Mouse (Mus musculus) neural tube, embryonic 12.5 days (tissue): Measurements from ENCODE around the gene Tanc1. TPM values are rescaled to one million over a fixed set of nuclear protein-coding genes. Genes with fewer than 3 reads are reported as not detected.

ENCODE experiments used
- ATAC-seq: fragments of 200-750 bp; cut with Nextera tagmentation; 2 replicates; pipeline ENCODE4 v1.8.0; 2017; ENCODE audit warnings: low read depth, mild to moderate bottlenecking, moderate TSS enrichment, moderate library complexity; ENCODE audit not compliant: low FRiP score
- H3K27ac ChIP-seq: fragments of 300-500 bp; sonication (generic); 2 replicates; pipeline ENCODE4 v1.5.1; 2016
- H3K27me3 ChIP-seq: fragments of 300-500 bp; sonication (generic); replicated peaks from 2 replicates; pipeline ENCODE4 v1.6.1; 2016; ENCODE audit warnings: mild to moderate bottlenecking
- H3K36me3 ChIP-seq: fragments of 300-500 bp; sonication (generic); 2 replicates; pipeline ENCODE4 v1.6.1; 2016; ENCODE audit warnings: mild to moderate bottlenecking
- H3K4me1 ChIP-seq: fragments of 300-500 bp; sonication (generic); 2 replicates; pipeline ENCODE4 v1.6.1; 2016
- H3K4me2 ChIP-seq: fragments of 300-500 bp; sonication (generic); replicated peaks from 2 replicates; pipeline ENCODE4 v1.6.1; 2016; ENCODE audit warnings: mild to moderate bottlenecking
- H3K4me3 ChIP-seq: fragments of 300-500 bp; sonication (generic); 2 replicates; pipeline ENCODE4 v1.5.1; 2016
- H3K9ac ChIP-seq: fragments of 300-500 bp; sonication (generic); 2 replicates; pipeline ENCODE4 v1.6.1; 2016; ENCODE audit warnings: mild to moderate bottlenecking
- H3K9me3 ChIP-seq: fragments of 300-500 bp; sonication (generic); 2 replicates; pipeline ENCODE4 v1.6.1; 2016; ENCODE audit warnings: mild to moderate bottlenecking
- WGBS: fragments of 180-500 bp; shearing (Covaris S2); methylation state at CpG from one replicate; pipeline ENCODE4 v1.1.7; 2016; 5-methylcytosine and 5-hydroxymethylcytosine counted together
- polyA plus RNA-seq: library from polyadenylated mRNA; unstranded; fragments of >200 nt; fragmentation: Nextera tagmentation; extraction: Ambion mirVana; gene quantifications from 2 replicates; pipeline ENCODE4 v1.2.1, GENCODE M21; 2016

The Tanc1 gene
- polyA plus RNA-seq, 1 experiment from 2014 or later: 15.9 TPM

- no peaks in the 10 kb centered on the region for H3K27me3 ChIP-seq
- no peak for ATAC-seq
- H3K9me3 ChIP-seq: no peaks in the 10 kb centered on the region
- peaks cover 15% of the 10 kb centered on the region for H3K4me1 ChIP-seq
- H3K9ac ChIP-seq: no peak overlapping the region
- H3K4me2 ChIP-seq: no peak overlapping the region
- H3K27ac ChIP-seq: no peak overlapping the region
- no peak overlapping the region for H3K4me3 ChIP-seq
- WGBS: 84% methylated on average over 6 of the region's 6 CpGs
- H3K36me3 ChIP-seq: 0 out of 2 replicates have a peak, but pooled peaks cover 2% of the 10 kb centered on the region
Observed at GRCm38 (mm10) chr2:59775820-59776219, 164.0 kb downstream of the Tanc1 start.

- H3K27ac ChIP-seq: no peak overlapping the region
- WGBS: 81% methylated on average over 10 of the region's 10 CpGs
Observed at GRCm38 (mm10) chr2:59779355-59779754, 167.5 kb downstream of the Tanc1 start.

DNA sequence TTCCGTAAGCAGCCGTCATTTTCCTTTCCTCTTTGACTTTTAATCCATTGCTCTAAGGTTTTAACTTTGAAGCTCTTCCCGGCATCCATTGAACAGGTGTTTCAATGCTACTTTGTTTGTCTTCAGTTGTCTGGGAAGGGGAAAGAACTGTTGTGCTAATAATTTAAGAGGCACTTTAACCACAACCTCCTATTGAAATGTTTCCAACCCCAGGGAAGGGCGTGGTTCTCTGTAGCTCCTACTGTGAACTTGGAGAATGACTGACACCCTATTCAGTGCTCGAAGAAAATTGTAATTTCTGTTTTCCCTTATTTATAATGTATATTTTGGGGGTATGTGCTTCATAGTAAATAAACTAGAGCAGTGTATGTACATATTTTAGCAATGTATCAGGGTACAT is 168.4 kb downstream of the Tanc1 start:
- WGBS: 86% methylated on average over 5 of the region's 5 CpGs
- H3K4me1 ChIP-seq: no peaks in the 10 kb centered on the region
- H3K27me3 ChIP-seq: no peaks in the 10 kb centered on the region
- H3K4me2 ChIP-seq: no peak overlapping the region
- no peak overlapping the region for H3K4me3 ChIP-seq
- no peak overlapping the region for H3K27ac ChIP-seq
- H3K9ac ChIP-seq: no peak overlapping the region
- no peaks in the 10 kb centered on the region for H3K36me3 ChIP-seq
- ATAC-seq: no peak
- no peaks in the 10 kb centered on the region for H3K9me3 ChIP-seq

More at GRCm38 (mm10) chr2:59779355-59779754, 167.5 kb downstream of the Tanc1 start:
- no peaks in the 10 kb centered on the region for H3K9me3 ChIP-seq
- H3K4me2 ChIP-seq: no peak overlapping the region
- no peak overlapping the region for H3K9ac ChIP-seq
- no peaks in the 10 kb centered on the region for H3K36me3 ChIP-seq
- H3K27me3 ChIP-seq: no peaks in the 10 kb centered on the region
- H3K4me1 ChIP-seq: no peaks in the 10 kb centered on the region
- no peak overlapping the region for H3K4me3 ChIP-seq
- ATAC-seq: no peak

- H3K4me3 ChIP-seq: no peak overlapping the region
- no peak overlapping the region for H3K4me2 ChIP-seq
- H3K27me3 ChIP-seq: no peaks in the 10 kb centered on the region
- no peaks in the 10 kb centered on the region for H3K9me3 ChIP-seq
- H3K36me3 ChIP-seq: no peaks in the 10 kb centered on the region
- peaks cover 2% of the 10 kb centered on the region; the same call in 1 of the 2 replicates for H3K4me1 ChIP-seq
- H3K9ac ChIP-seq: no peak overlapping the region
- no peak for ATAC-seq
- H3K27ac ChIP-seq: no peak overlapping the region
- WGBS: 72% methylated on average over 12 of the region's 12 CpGs
Observed at GRCm38 (mm10) chr2:59783055-59783831, 171.4 kb downstream of the Tanc1 start.

DNA sequence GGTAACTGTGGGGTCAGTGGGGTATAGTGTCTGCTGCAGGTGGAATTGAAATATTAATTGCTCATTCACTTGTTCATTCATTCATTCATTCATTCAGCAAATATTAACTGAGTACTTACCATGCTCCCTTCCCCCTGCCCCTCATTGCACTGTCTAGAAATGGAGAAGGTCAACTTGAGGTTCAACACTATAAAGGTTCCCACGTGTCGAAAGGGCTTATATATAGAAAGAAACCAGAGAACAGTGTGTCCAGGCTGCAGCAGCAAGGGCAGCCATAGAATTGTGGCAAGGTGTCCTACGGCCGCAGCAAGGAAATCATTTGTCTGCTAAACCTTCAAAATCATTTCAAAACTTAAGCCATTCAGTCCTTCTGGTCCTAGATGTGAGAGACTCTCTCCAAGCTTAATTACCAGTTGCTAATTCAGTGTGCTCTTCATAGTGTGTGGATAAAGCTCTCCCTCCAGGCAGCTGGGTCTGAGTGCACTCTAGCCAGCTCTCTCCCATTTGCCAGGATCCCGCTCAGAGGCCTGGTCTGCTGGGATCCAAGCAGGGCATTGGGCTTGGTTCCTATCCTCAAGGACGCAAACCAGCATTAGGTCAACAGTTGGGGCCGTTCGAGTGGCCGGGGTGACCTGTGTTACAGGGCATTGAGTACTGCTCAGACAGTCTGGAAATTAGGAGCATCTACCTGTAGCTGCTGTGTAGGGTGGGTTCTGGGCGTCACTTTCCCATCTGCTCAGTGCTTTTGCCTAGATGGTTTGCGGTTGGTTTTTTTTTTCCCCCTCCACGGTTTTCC is 172.2 kb downstream of the Tanc1 start:
- Histone ChIP-seq H3K9ac (no peak overlapping the region), H3K4me3 (no peak overlapping the region), H3K27ac (no peak overlapping the region), H3K36me3 (no peaks in the 10 kb centered on the region), H3K4me2 (no peak overlapping the region), H3K27me3 (no peaks in the 10 kb centered on the region), H3K4me1 (peaks cover 5% of the 10 kb centered on the region; the same call in 1 of the 2 replicates), H3K9me3 (no peaks in the 10 kb centered on the region)
- ATAC-seq: no peak
- 93% methylated on average over 12 of the region's 12 CpGs for WGBS

- 91% methylated on average over 6 of the region's 6 CpGs for WGBS
- H3K36me3 ChIP-seq: no peaks in the 10 kb centered on the region
- ATAC-seq: no peak
- H3K4me1 ChIP-seq: peaks cover 5% of the 10 kb centered on the region; the same call in 1 of the 2 replicates
- no peaks in the 10 kb centered on the region for H3K9me3 ChIP-seq
- H3K27ac ChIP-seq: no peak overlapping the region
- H3K4me3 ChIP-seq: no peak overlapping the region
- H3K4me2 ChIP-seq: no peak overlapping the region
- H3K27me3 ChIP-seq: no peaks in the 10 kb centered on the region
- no peak overlapping the region for H3K9ac ChIP-seq
Observed at GRCm38 (mm10) chr2:59784628-59784883, 172.7 kb downstream of the Tanc1 start.

DNA sequence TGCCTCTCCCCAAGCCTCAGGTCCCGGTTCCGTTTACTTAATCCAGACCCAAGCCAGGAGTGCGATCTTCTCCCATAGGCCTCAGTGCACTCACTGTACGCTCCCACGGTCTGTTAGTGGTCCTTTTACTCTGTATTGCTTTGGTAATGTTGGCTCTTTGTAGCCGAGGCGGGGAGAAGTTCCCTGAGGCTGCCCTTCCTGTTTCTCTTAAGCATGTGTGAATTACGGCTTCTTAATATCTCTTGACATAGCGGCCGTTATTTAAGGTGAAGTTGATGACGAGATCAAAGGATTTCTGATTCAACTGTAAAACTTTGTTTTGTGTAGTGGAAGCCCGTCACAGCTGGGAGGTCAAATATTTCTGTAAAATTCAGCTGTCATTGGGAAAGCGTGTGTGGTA is 173.8 kb downstream of the Tanc1 start:
- H3K4me1 ChIP-seq: peaks cover 5% of the 10 kb centered on the region; the same call in 1 of the 2 replicates
- H3K27ac ChIP-seq: no peak overlapping the region
- WGBS: 75% methylated on average over 13 of the region's 13 CpGs
- H3K9ac ChIP-seq: no peak overlapping the region
- H3K27me3 ChIP-seq: no peaks in the 10 kb centered on the region
- no peaks in the 10 kb centered on the region for H3K9me3 ChIP-seq
- H3K4me3 ChIP-seq: no peak overlapping the region
- no peak overlapping the region for H3K4me2 ChIP-seq
- no peak for ATAC-seq
- no peaks in the 10 kb centered on the region for H3K36me3 ChIP-seq

GRCm38 (mm10) chr2:59788704-59789500 is 177.1 kb downstream of the Tanc1 start:
- WGBS: 73% methylated on average over 7 of the region's 7 CpGs
- no peaks in the 10 kb centered on the region for H3K27me3 ChIP-seq
- no peak overlapping the region for H3K4me2 ChIP-seq
- no peak for ATAC-seq
- H3K27ac ChIP-seq: no peak overlapping the region
- no peak overlapping the region for H3K9ac ChIP-seq
- no peaks in the 10 kb centered on the region for H3K9me3 ChIP-seq
- H3K36me3 ChIP-seq: peaks cover 4% of the 10 kb centered on the region; the same call in 1 of the 2 replicates
- H3K4me1 ChIP-seq: peaks cover 5% of the 10 kb centered on the region; the same call in 1 of the 2 replicates
- H3K4me3 ChIP-seq: no peak overlapping the region

- H3K9ac ChIP-seq: no peak overlapping the region
- no peaks in the 10 kb centered on the region for H3K9me3 ChIP-seq
- no peak for ATAC-seq
- H3K27me3 ChIP-seq: no peaks in the 10 kb centered on the region
- no peak overlapping the region for H3K27ac ChIP-seq
- H3K36me3 ChIP-seq: peaks cover 10% of the 10 kb centered on the region; the same call in 1 of the 2 replicates
- no peak overlapping the region for H3K4me3 ChIP-seq
- WGBS: 94% methylated on average over 8 of the region's 8 CpGs
- no peak overlapping the region for H3K4me2 ChIP-seq
- peaks cover 5% of the 10 kb centered on the region; the same call in 1 of the 2 replicates for H3K4me1 ChIP-seq
Observed at GRCm38 (mm10) chr2:59791596-59791995, 179.8 kb downstream of the Tanc1 start.

DNA sequence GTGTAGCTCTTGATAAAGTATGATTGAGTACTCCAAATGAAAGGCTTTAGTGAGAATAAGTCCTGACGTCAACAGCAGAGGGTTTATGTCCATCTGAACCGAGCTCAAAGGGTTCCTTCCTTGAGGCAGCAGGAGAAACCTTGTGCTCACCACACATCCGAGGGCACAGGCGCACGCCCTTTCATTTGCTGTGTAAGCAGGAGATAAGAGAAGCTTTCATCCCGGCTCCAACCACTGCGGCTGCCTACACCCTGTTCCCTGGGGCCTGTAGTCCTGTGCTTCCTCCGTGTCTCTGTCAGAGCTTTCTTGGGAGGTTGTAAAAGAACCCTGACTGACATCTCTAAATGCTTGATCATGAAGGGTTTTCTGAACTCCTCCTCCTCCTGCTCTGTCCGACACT is 181.5 kb downstream of the Tanc1 start:
- Histone ChIP-seq H3K4me2 (no peak overlapping the region), H3K9ac (no peak overlapping the region), H3K27me3 (no peaks in the 10 kb centered on the region), H3K27ac (no peak overlapping the region), H3K4me3 (no peak overlapping the region), H3K4me1 (peaks cover 1% of the 10 kb centered on the region; the same call in 1 of the 2 replicates), H3K36me3 (peaks cover 10% of the 10 kb centered on the region; the same call in 1 of the 2 replicates), H3K9me3 (no peaks in the 10 kb centered on the region)
- no peak for ATAC-seq
- 87% methylated on average over 9 of the region's 9 CpGs for WGBS

DNA sequence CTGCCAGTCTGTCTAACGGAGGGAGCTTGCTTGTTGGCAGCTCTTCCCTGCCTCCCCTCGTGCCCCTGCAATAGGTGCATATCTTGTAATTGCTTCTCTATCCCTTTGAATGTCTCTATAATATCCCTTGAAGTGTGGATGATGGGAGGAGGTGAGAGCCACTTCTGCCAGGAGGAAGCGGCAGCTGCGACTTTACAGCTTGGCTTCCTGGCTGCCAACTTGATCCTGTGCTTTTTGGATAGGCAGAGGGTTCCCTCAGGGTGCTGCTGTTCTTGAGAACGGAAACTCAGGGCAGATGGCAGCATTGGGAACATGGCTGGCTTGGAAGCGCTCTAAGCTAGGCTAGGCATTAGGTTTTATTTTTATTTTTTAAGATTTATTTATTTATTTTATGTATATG is 183.0 kb downstream of the Tanc1 start:
- H3K36me3 ChIP-seq: peaks cover 13% of the 10 kb centered on the region; the same call in 1 of the 2 replicates
- H3K4me2 ChIP-seq: no peak overlapping the region
- H3K4me1 ChIP-seq: no peaks in the 10 kb centered on the region
- H3K4me3 ChIP-seq: no peak overlapping the region
- no peak for ATAC-seq
- no peaks in the 10 kb centered on the region for H3K9me3 ChIP-seq
- WGBS: 94% methylated on average over 6 of the region's 6 CpGs
- H3K9ac ChIP-seq: no peak overlapping the region
- H3K27me3 ChIP-seq: no peaks in the 10 kb centered on the region
- H3K27ac ChIP-seq: no peak overlapping the region
